Mouse (Mus musculus) ES-CJ7 (cell line): ENCODE measurements around the gene Crim1.

Experiments
- DNase-seq: peaks from one replicate; pipeline ENCODE4 v3.0.0; 2011; ENCODE audit warnings: low read depth, low spot score

Gene Crim1

DNA sequence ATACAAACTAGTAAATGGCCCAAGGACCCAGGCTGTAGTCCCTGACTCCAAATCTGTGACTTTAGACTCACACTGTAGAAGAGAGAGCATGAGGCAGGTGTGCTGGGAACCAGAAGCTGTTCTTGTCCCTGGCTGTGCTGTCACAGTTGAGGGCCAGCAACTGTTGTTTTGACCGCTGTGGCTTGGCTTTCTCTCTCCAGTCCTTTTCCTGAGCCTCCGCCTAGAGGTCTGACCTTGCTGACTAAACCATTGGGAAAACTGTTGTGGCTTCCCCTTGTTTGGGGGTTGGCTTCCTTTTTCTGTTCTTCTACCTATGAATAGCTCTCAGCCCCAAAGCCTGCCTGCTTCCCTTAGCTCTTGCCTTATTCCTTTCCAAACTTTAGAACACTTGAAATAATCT, 126.3 kb downstream of the Crim1 start:
- no peak for DNase-seq

- no peak for DNase-seq
Observed at GRCm38 (mm10) chr17:78327187-78327586, 127.1 kb downstream of the Crim1 start.

GRCm38 (mm10) chr17:78328287-78328686, 128.2 kb downstream of the Crim1 start:
- DNase-seq = no peak

- no peak for DNase-seq
Observed at GRCm38 (mm10) chr17:78331438-78331837, 131.4 kb downstream of the Crim1 start.

DNA sequence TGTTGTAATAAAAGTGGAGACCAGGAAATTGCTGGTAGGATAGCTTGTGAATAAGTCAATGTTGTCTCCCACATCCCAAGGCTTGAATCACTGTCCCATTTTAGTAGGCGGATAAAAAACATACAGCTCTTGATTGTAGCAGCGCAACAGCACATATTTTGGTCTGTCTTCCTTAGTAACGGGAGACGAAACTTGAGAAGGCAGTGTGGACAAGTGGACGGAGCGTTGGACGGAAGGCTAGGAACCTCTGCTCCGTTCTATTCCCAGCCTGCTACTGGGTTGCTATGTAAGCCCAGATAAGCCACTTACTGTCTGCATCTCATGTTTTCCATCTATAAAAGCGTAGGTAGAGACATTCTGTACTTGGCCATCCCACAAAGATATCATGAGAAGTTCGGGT, 133.2 kb downstream of the Crim1 start:
- no peak for DNase-seq

DNA sequence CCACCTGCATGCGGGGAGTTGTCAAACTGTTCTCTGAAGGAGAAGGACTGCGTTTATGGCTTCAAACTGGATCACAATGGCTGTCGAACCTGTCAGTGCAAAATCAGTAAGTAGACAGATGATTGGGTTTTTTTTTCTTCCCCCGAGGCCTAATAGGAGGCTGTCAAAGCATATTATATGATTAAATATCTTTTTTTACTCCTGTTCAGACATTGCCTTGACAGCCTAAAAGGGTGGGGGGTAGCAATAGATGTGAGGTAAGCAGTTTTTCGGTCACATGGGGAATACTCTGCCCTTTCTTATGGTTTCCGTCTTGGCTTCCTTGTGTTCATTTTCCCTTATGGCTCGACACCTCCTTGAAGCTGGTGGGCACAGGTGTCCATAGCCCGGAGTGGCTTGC, 135.2 kb downstream of the Crim1 start:
- no peak for DNase-seq

DNA sequence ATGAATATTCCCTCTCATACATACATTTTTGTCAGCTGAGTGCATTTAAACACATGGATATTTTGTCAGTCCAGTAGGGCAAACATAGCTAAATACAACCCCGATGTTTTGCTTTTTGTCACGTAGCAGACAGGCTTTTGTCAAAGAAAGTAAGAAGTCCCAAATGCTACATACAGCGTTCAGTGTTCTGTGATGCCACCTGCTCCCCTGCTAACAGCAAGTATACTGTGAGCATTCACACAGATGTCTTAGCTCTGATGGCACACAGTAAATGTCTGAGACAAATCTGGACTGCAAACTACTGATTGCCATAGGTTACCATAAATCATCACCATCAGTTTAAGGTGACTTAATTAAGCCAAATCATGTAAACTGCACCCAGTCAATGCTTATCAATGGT, 143.6 kb downstream of the Crim1 start:
- DNase-seq = no peak

- DNase-seq = no peak
Observed at GRCm38 (mm10) chr17:78347111-78347801, 147.2 kb downstream of the Crim1 start.

DNA sequence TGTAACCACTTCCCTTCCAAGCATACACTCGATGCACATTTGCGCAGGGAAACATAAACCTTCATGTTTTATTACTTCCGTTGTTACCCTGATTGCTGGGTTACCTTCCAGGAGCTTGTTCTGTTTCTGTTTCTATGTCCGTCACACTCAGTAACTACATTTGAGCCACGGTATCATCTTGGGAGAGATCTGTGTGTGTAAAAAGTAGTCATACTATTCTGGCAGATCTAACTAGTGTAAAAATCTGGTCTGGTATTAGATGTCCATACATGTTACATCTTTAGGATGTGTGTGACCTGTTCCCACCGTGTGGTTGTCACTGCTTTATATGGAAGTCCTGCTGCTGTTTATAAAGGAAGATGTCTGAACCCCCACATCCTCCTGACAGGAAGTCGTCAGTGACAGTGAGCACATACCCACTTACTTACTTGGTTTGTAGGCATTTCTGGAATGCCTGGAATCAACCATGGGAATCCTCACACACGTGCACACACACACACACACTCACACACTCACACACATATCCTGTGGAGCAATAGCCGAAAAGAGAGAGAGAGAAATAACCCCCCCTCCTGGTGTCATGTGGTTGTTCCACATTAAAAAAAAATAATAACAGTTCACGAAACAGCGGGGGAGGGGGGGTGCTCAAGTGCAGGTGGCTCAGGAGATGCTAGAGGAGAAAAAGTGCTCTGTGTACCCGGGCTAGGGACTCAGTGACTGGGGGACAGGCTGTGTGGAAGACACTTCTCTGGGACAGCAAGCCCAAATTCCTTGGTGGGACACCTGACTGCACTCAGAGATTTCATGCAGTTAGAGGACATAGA, 151.8 kb downstream of the Crim1 start:
- DNase-seq = no peak

DNA sequence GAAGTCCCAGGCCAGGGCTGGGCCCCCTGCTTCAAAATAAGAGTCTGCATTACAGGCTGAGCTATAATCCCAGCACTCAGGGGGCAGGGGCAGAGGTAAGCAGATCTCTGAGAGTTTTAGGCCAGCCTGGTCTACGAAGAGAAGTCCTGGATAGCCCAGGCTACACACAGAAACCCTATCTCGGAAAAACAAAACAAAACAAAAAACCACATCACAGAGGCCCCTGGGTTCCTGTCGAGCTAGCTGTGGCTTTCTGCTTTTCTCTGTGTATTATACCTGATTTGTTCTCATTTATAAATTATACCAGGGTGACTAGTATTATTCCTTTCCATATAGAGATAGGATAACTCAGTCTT, 152.4 kb downstream of the Crim1 start:
- no peak for DNase-seq

GRCm38 (mm10) chr17:78354411-78354810, 154.4 kb downstream of the Crim1 start:
- DNase-seq = no peak

GRCm38 (mm10) chr17:78354871-78355270, 154.8 kb downstream of the Crim1 start:
- DNase-seq = no peak

GRCm38 (mm10) chr17:78355611-78356010, 155.6 kb downstream of the Crim1 start:
- no peak for DNase-seq

GRCm38 (mm10) chr17:78357753-78358152, 157.7 kb downstream of the Crim1 start:
- DNase-seq = no peak

DNA sequence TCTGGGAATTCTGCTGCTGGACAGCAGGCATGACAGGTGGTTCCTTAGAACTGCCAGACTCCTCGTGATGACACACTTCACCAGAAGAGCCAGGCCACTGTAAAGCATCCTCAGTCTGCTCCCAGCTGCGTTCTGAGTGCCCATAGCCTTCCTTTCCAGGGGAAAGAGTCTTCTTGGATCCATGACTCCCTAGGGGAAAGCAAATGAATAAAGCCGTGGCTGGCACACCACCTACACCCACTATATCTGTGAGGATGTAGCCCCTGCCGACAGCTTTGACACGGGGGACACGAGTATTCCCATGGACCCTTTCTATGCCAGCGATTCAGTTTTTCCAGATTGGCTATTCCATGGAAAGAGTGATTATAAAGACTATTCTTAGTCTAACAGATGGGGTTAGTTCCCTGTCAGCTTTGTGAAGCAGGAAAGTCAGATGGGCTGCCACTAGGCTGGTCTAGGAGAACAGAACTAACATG, 158.2 kb downstream of the Crim1 start:
- DNase-seq = no peak

DNA sequence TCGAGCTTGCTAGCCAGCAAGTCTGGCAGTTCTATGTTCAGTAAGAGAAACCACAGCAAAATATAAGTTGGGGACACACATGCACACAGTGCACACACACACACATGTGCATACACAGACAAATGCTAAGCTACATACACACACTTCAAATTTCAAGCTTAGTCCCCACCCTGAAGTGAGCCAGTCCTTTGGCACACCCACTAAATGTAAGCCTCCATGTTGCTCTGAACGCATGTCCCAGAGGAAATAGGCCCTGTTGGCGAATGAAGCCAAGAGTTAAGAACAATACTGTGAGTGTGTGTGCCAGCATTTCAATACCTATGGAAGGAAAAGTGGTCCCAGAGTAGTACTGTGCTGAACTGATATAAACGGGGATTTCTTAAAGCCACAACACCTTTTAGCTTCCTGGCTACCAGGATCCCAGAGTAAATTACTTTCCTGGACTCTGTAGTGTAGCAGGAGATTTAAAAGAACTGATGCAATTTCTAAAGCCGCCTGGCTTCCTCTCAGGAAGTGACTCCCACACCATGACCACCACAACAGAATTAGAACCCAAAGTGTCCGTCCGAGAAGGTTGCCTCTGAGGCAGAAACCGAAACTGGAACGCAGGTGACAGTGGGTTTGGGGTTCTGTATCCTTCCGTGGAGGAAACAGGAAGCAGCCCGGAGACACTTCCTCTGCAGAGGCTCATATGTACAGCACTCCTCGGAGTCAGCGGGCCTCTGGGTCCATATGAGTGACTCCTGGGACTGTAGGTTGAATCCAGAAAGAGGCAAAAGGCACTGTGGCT, 162.1 kb downstream of the Crim1 start:
- DNase-seq = no peak

DNA sequence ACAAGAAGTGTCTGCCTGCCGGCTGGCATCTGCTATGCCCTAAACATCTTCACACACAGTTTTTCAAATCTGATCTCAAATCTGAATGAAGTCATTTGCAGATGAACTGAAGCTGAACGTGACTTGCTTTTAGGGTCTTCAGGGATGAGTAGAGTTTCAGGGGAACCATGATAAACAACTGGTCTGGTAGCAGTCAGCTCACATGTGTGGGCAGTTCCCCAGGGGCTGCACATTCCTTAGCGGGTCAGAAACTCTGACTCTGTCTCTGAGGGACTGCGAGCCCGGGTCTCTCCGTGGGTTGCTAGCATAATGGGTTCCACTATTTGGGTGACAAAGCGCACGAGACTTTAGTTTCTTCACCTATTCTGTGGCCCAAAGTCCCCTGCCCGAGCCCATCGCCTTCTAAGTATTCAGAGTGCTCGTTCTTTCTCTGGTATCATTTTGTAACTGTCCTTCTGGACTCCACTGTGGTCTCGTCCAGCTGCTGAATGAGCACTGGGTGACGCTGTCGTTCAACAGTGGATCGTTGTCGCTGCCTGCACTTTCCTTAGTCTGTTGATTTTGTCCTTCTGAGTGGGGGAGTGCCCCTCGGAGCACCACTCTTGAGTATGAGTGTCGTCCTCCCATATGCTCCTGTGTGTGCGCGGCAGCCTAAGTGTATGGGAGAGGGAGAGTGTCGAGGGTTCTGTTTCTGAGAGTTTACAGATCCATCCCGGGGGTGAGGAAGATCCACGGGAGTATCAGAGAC, 164.7 kb downstream of the Crim1 start:
- no peak for DNase-seq

DNA sequence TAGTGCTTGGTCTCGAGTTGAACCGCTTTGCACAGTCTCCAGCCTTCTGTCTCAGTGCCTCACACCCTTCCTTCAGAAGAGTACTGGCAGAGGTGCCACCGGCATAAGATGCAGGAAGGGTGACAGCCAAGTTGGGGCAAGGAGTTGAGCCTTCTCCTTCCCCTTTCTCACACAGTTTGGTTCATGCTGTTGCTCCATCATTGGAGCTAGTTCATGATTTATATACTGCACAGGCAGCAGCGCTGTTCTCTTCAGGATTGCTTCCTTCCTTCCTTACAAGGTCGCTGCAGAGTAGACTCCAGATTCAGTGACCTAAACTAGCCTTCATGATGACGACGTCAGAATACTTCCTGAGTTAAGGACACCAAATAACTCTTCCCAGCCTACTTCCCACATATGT, 166.0 kb downstream of the Crim1 start:
- DNase-seq = no peak

- no peak for DNase-seq
Observed at GRCm38 (mm10) chr17:78368481-78368880, 168.4 kb downstream of the Crim1 start.

DNA sequence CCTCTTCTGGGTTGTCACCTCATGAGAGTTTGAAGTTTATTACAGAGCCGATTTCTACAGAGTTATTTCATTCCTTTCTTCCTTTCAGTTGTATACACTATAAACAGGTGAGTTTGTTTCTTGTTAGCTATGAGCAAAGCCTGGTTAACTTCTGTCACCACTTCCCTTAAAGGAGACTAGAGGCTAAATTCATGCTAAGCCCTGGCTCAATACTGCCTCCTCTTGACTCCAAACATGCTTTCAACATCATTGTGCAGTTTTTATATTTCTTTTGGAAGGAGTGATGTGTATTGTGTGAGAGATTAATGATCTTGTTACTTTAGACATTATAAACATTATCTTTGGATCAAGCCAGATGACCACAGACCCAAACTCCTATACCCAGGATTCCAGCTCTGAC, 170.4 kb downstream of the Crim1 start:
- DNase-seq = no peak

DNA sequence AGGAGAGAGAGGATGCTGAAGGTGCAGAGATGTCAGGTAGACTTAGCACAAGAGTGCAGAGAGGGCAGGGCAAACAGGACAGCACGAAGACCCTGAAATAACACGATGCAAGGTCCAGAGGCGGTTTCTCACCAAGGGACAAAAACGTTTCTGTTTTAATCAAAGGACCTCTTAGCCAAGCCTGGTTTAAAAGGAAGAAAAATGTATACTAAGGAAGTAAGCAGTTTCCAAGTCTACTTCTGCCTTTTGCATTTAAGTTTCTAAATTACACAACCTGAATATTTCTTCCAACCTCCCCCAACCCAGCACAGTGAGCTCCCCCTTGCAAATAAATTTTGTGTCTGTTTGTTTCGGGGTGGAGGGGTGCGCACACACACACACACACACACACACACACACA, 173.1 kb downstream of the Crim1 start:
- DNase-seq = no peak

GRCm38 (mm10) chr17:78373849-78374248, 173.8 kb downstream of the Crim1 start:
- DNase-seq = no peak
